Mouse (Mus musculus) midbrain, embryonic 10.5 days (tissue): Measurements from ENCODE around the gene Abcb1b. TPM values are rescaled to one million over a fixed set of nuclear protein-coding genes. Genes with fewer than 3 reads are reported as not detected.

ENCODE experiments used
- DNase-seq: peaks from one replicate; pipeline ENCODE4 v3.0.0-alpha.2; 2017; ENCODE audit warnings: low spot score
- H3K27ac ChIP-seq: fragments of 300-500 bp; sonication (generic); replicated peaks from 2 replicates; pipeline ENCODE4 v1.5.1; 2016; ENCODE audit warnings: mild to moderate bottlenecking
- H3K27me3 ChIP-seq: fragments of 300-500 bp; sonication (generic); 2 replicates; pipeline ENCODE4 v1.6.1; 2016; ENCODE audit warnings: low read depth, mild to moderate bottlenecking; ENCODE audit not compliant: poor library complexity, severe bottlenecking
- H3K36me3 ChIP-seq: fragments of 300-500 bp; sonication (generic); 2 replicates; pipeline ENCODE4 v1.6.1; 2016; ENCODE audit warnings: mild to moderate bottlenecking, moderate library complexity
- H3K4me1 ChIP-seq: fragments of 300-500 bp; sonication (generic); 2 replicates; pipeline ENCODE4 v1.6.1; 2016
- H3K4me3 ChIP-seq: fragments of 300-500 bp; sonication (generic); 2 replicates; pipeline ENCODE4 v1.5.1; 2016; ENCODE audit warnings: mild to moderate bottlenecking, moderate library complexity
- H3K9me3 ChIP-seq: fragments of 300-500 bp; sonication (generic); replicated peaks from 2 replicates; pipeline ENCODE4 v1.6.1; 2016; ENCODE audit warnings: mild to moderate bottlenecking
- WGBS: fragments of 180-500 bp; shearing (Covaris S2); methylation state at CpG from one replicate; pipeline ENCODE4 v1.1.7; 2016; 5-methylcytosine and 5-hydroxymethylcytosine counted together
- polyA plus RNA-seq: library from polyadenylated mRNA; unstranded; fragments of >200 nt; fragmentation: Nextera tagmentation; extraction: Ambion mirVana; gene quantifications from 2 replicates; pipeline ENCODE4 v1.2.1, GENCODE M21; 2016

The Abcb1b gene
- polyA plus RNA-seq, 1 experiment from 2014 or later, result 1.4 TPM

- H3K27ac ChIP-seq, result no peak overlapping the region
- no peaks in the 10 kb centered on the region for H3K36me3 ChIP-seq
- peaks cover 5% of the 10 kb centered on the region for H3K4me1 ChIP-seq
- no peak for DNase-seq
- H3K4me3 ChIP-seq, result no peak overlapping the region
- WGBS, result 94% methylated on average over 6 of the region's 6 CpGs
- no peaks in the 10 kb centered on the region for H3K27me3 ChIP-seq
- H3K9me3 ChIP-seq, result no peaks in the 10 kb centered on the region
Measured at GRCm38 (mm10) chr5:8872979-8873915, 75.3 kb downstream of the Abcb1b start.

GRCm38 (mm10) chr5:8877086-8877485, 79.1 kb downstream of the Abcb1b start:
- WGBS, result 86% methylated on average over 2 of the region's 2 CpGs
- Histone ChIP-seq H3K4me1 (no peaks in the 10 kb centered on the region), H3K27ac (no peak overlapping the region), H3K36me3 (no peaks in the 10 kb centered on the region), H3K27me3 (no peaks in the 10 kb centered on the region), H3K9me3 (no peaks in the 10 kb centered on the region), H3K4me3 (no peak overlapping the region)
- DNase-seq, result no peak

- H3K4me1 ChIP-seq, result no peaks in the 10 kb centered on the region
- H3K4me3 ChIP-seq, result no peak overlapping the region
- H3K36me3 ChIP-seq, result no peaks in the 10 kb centered on the region
- no peak overlapping the region for H3K27ac ChIP-seq
- DNase-seq, result no peak
- 80% methylated on average over 5 of the region's 5 CpGs for WGBS
- H3K9me3 ChIP-seq, result no peaks in the 10 kb centered on the region
- H3K27me3 ChIP-seq, result no peaks in the 10 kb centered on the region
Measured at GRCm38 (mm10) chr5:8877800-8878199, 79.9 kb downstream of the Abcb1b start.

GRCm38 (mm10) chr5:8885837-8886236, 87.9 kb downstream of the Abcb1b start:
- no peaks in the 10 kb centered on the region for H3K27me3 ChIP-seq
- no peaks in the 10 kb centered on the region for H3K4me1 ChIP-seq
- H3K27ac ChIP-seq, result no peak overlapping the region
- 88% methylated on average over 2 of the region's 2 CpGs for WGBS
- peaks cover under 1% of the 10 kb centered on the region; the same call in 1 of the 2 replicates for H3K9me3 ChIP-seq
- H3K36me3 ChIP-seq, result no peaks in the 10 kb centered on the region
- no peak for DNase-seq
- no peak overlapping the region for H3K4me3 ChIP-seq

- Histone ChIP-seq H3K4me1 (peaks cover 9% of the 10 kb centered on the region), H3K27me3 (peaks cover 44% of the 10 kb centered on the region), H3K27ac (peak within 1 kb of the TSS; percentile 80), H3K4me3 (peak within 1 kb of the TSS; percentile 78), H3K9me3 (peaks cover 7% of the 10 kb centered on the region; the same call in 1 of the 2 replicates), H3K36me3 (no peaks in the 10 kb centered on the region)
- WGBS, result under 1% methylated on average over 64 of the region's 65 CpGs
- peak; percentile 72 for DNase-seq
Measured at GRCm38 (mm10) chr5:8893300-8894103, 95.6 kb downstream of the Abcb1b start, which contains the start of gene Abcb4. Gene Abcb4, plus strand, starts transcription at chr5:8893717.

- no peak for DNase-seq
- Histone ChIP-seq H3K4me1 (peaks cover 9% of the 10 kb centered on the region), H3K4me3 (peak overlapping the region; percentile 78), H3K36me3 (no peaks in the 10 kb centered on the region), H3K9me3 (peaks cover 7% of the 10 kb centered on the region; the same call in 1 of the 2 replicates), H3K27me3 (peaks cover 44% of the 10 kb centered on the region), H3K27ac (peak overlapping the region; percentile 80)
- 8% methylated on average over 15 of the region's 15 CpGs for WGBS
Measured at GRCm38 (mm10) chr5:8894104-8894425, 96.1 kb downstream of the Abcb1b start.

- DNase-seq, result no peak
- no peak overlapping the region for H3K4me3 ChIP-seq
- peaks cover 44% of the 10 kb centered on the region for H3K27me3 ChIP-seq
- H3K4me1 ChIP-seq, result peaks cover 9% of the 10 kb centered on the region
- H3K9me3 ChIP-seq, result peaks cover 7% of the 10 kb centered on the region; the same call in 1 of the 2 replicates
- 72% methylated on average over 15 of the region's 15 CpGs for WGBS
- H3K36me3 ChIP-seq, result no peaks in the 10 kb centered on the region
- no peak overlapping the region for H3K27ac ChIP-seq
Measured at GRCm38 (mm10) chr5:8894641-8895490, 96.9 kb downstream of the Abcb1b start.

GRCm38 (mm10) chr5:8896198-8896597, 98.3 kb downstream of the Abcb1b start:
- H3K27ac ChIP-seq, result no peak overlapping the region
- peaks cover 9% of the 10 kb centered on the region for H3K4me1 ChIP-seq
- H3K27me3 ChIP-seq, result peaks cover 44% of the 10 kb centered on the region
- H3K36me3 ChIP-seq, result no peaks in the 10 kb centered on the region
- 85% methylated on average over 1 of the region's 1 CpGs for WGBS
- H3K4me3 ChIP-seq, result no peak overlapping the region
- no peak for DNase-seq
- H3K9me3 ChIP-seq, result peaks cover 2% of the 10 kb centered on the region; the same call in 1 of the 2 replicates

GRCm38 (mm10) chr5:8898246-8898645, 100.3 kb downstream of the Abcb1b start:
- H3K4me1 ChIP-seq, result peaks cover 5% of the 10 kb centered on the region
- H3K9me3 ChIP-seq, result no peaks in the 10 kb centered on the region
- no peak for DNase-seq
- H3K4me3 ChIP-seq, result no peak overlapping the region
- no peak overlapping the region for H3K27ac ChIP-seq
- H3K36me3 ChIP-seq, result no peaks in the 10 kb centered on the region
- peaks cover 25% of the 10 kb centered on the region for H3K27me3 ChIP-seq
- WGBS, result 62% methylated on average over 3 of the region's 3 CpGs

GRCm38 (mm10) chr5:8901001-8901400, 103.1 kb downstream of the Abcb1b start:
- no peaks in the 10 kb centered on the region for H3K9me3 ChIP-seq
- WGBS, result 93% methylated on average over 1 of the region's 1 CpGs

GRCm38 (mm10) chr5:8902141-8902817, 104.3 kb downstream of the Abcb1b start:
- H3K4me1 ChIP-seq, result peaks cover 9% of the 10 kb centered on the region
- no peak overlapping the region for H3K27ac ChIP-seq
- no peak overlapping the region for H3K4me3 ChIP-seq
- 78% methylated on average over 6 of the region's 6 CpGs for WGBS
- no peaks in the 10 kb centered on the region for H3K36me3 ChIP-seq
- no peak for DNase-seq
- H3K27me3 ChIP-seq, result no peaks in the 10 kb centered on the region
- H3K9me3 ChIP-seq, result no peaks in the 10 kb centered on the region

More at GRCm38 (mm10) chr5:8901001-8901400, 103.1 kb downstream of the Abcb1b start:
- Histone ChIP-seq H3K4me1 (peaks cover 9% of the 10 kb centered on the region), H3K36me3 (no peaks in the 10 kb centered on the region), H3K27me3 (no peaks in the 10 kb centered on the region), H3K27ac (no peak overlapping the region), H3K4me3 (no peak overlapping the region)
- DNase-seq, result no peak
